Mouse (Mus musculus) heart, postnatal 0 days (tissue): ENCODE results near the gene Lrp2. TPM values are rescaled to one million over a fixed set of nuclear protein-coding genes. Genes with fewer than 3 reads are reported as not detected.
"Not testable (repeated sequence)": the region's sequence is repeated elsewhere in the genome, so short reads cannot be mapped to it uniquely, and the experiment has no call there.

Source experiments
- ATAC-seq: fragments of 200-750 bp; cut with Nextera tagmentation; 2 replicates; pipeline ENCODE4 v1.8.0; 2017; ENCODE audit warnings: low read depth, moderate number of reproducible peaks, moderate library complexity; ENCODE audit not compliant: insufficient read depth
- DNase-seq: peaks from one replicate; pipeline ENCODE4 v3.0.0-alpha.2; 2016; ENCODE audit warnings: low spot score
- H3K27ac ChIP-seq: fragments of 300-500 bp; sonication (generic); 2 replicates; pipeline ENCODE4 v1.5.1; 2014; ENCODE audit warnings: low read depth, mild to moderate bottlenecking
- H3K27me3 ChIP-seq: fragments of 300-500 bp; sonication (generic); 2 replicates; pipeline ENCODE4 v1.6.1; 2014; ENCODE audit warnings: low read length, mixed read lengths; ENCODE audit not compliant: control insufficient read depth, insufficient read depth
- H3K36me3 ChIP-seq: fragments of 300-500 bp; sonication (generic); replicated peaks from 2 replicates; pipeline ENCODE4 v1.6.1; 2014; ENCODE audit warnings: low read length, mixed read lengths; ENCODE audit not compliant: control insufficient read depth, insufficient read depth
- H3K4me1 ChIP-seq: fragments of 300-500 bp; sonication (generic); 2 replicates; pipeline ENCODE4 v1.6.1; 2014; ENCODE audit warnings: antibody characterized with exemption; ENCODE audit not compliant: control insufficient read depth, insufficient read depth
- H3K4me2 ChIP-seq: fragments of 300-500 bp; sonication (generic); 2 replicates; pipeline ENCODE4 v1.6.1; 2014; ENCODE audit warnings: low read depth, mild to moderate bottlenecking, low read length, moderate library complexity
- H3K4me3 ChIP-seq: fragments of 300-500 bp; sonication (generic); 2 replicates; pipeline ENCODE4 v1.5.1; 2014; ENCODE audit warnings: low read depth, low read length
- H3K9ac ChIP-seq: fragments of 300-500 bp; sonication (generic); replicated peaks from 2 replicates; pipeline ENCODE4 v1.6.1; 2014; ENCODE audit warnings: low read depth, low read length, mixed read lengths
- H3K9me3 ChIP-seq: fragments of 300-500 bp; sonication (generic); replicated peaks from 2 replicates; pipeline ENCODE4 v1.6.1; 2016; ENCODE audit warnings: low read length; ENCODE audit not compliant: control insufficient read depth
- CTCF ChIP-seq: IDR thresholded peaks from 2 replicates; pipeline ENCODE4 v1.5.1; 2016; ENCODE audit warnings: antibody characterized with exemption, control low read depth, low read depth
- EP300 ChIP-seq: IDR thresholded peaks from 2 replicates; pipeline ENCODE4 v1.6.1; 2016; ENCODE audit warnings: antibody characterized with exemption, low read depth
- WGBS: fragments of 180-500 bp; shearing (Covaris S2); extraction: QIAGEN DNeasy Blood & Tissue Kit; methylation state at CpG from one replicate; pipeline ENCODE4 v1.1.7; 2014; 5-methylcytosine and 5-hydroxymethylcytosine counted together
- polyA plus RNA-seq: library from polyadenylated mRNA; unstranded; fragments of >200 nt; fragmentation: Nextera tagmentation; extraction: Ambion mirVana; gene quantifications from 2 replicates; pipeline ENCODE4 v1.2.1, GENCODE M21; 2015
- total RNA-seq: library from RNA; depleted of rRNA; stranded (reverse); fragments of >200 nt; gene quantifications from 2 replicates; pipeline ENCODE4 v1.2.3, GENCODE M21; 2014; ENCODE audit warnings: low replicate concordance

Gene Lrp2
- total and polyA plus RNA-seq, 2 experiments from 2014 or later, result 0.23 to 3.2 TPM

DNA sequence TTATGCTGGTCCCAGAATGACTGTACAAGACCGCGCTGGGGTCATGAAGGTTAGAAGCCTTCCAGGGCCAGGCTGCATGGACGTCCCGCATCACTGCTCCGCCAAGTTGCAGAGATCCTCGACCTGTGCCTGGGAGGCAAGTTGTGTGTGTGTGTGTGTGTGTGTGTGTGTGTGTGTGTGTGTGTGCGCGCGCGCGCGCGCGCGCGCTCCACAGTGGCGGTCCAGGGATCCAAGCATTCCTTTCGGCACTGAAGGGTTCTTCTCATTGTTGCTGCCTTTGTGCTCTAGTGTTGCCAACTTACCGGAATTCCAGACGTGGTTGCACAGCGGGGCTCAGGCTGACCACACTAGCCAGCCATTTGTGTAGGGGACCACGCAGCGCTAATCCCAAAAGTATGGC is 2.0 kb upstream of the Lrp2 start:
- no peak; the same call in 1 of the 2 replicates for ATAC-seq
- H3K27me3 ChIP-seq, result peaks cover 61% of the 10 kb centered on the region
- H3K9ac ChIP-seq, result no peak overlapping the region
- no peaks in the 10 kb centered on the region for H3K9me3 ChIP-seq
- TF ChIP-seq EP300 (no peak), CTCF (no peak)
- DNase-seq, result no peak
- H3K4me3 ChIP-seq, result peak overlapping the region; percentile 66
- WGBS, result 2% methylated on average over 18 of the region's 23 CpGs
- H3K4me1 ChIP-seq, result peaks cover 10% of the 10 kb centered on the region
- H3K4me2 ChIP-seq, result peak overlapping the region; percentile 100
- no peaks in the 10 kb centered on the region for H3K36me3 ChIP-seq
- no peak overlapping the region for H3K27ac ChIP-seq

DNA sequence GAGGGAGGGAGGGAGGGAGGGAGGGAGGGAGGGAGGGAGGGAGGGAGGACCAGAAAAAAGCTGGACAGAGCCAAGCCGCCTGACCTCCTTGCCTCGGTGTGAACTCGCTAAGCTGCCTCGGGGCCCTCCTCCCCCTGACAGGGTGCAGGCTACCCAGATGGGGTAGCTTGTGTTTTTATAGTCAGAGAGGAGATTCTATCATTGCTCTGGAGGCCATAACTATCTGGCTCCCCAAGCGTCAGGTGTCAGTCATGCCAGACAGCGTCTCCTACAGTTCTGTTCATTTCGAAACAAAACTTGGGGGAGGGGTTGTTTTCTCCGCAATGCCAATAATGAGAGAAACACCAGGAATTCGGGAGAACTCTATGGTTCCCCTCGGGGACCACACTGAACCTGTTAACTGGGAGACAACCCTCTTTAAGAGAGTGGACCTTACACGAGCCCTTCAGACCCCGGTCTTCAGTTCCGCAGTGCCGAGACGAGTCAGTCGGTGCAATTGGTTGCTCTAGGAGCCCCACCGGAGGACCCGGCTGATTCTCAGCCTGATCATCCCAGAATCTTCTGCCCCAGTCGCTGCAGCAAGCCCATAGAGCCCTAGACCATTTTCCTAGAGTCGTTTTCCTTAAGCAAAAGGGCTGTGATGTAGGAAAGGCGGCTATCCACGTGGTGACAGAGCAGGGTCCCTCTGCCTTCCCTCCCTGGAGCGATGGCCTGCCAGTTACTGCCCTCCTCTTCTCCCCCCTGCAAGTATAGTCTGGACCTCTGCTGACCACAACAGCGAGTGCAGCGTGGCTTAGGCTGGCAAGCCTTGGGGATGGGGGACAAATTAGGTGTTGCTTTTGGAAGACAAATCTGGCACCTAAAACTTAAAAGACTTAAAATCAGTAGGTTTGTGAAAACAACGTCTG is 1.2 kb upstream of the Lrp2 start:
- H3K36me3 ChIP-seq, result no peaks in the 10 kb centered on the region
- H3K27ac ChIP-seq, result no peak overlapping the region
- peak overlapping the region; percentile 100 for H3K4me2 ChIP-seq
- H3K9me3 ChIP-seq, result no peaks in the 10 kb centered on the region
- peak overlapping the region; percentile 66 for H3K4me3 ChIP-seq
- ATAC-seq (no peak), DNase-seq (no peak)
- no peak overlapping the region for H3K9ac ChIP-seq
- H3K4me1 ChIP-seq, result peaks cover 10% of the 10 kb centered on the region
- no peak for TF ChIP-seq EP300
- no peak for TF ChIP-seq CTCF
- WGBS, result 2% methylated on average over 26 of the region's 26 CpGs
- peaks cover 61% of the 10 kb centered on the region for H3K27me3 ChIP-seq

DNA sequence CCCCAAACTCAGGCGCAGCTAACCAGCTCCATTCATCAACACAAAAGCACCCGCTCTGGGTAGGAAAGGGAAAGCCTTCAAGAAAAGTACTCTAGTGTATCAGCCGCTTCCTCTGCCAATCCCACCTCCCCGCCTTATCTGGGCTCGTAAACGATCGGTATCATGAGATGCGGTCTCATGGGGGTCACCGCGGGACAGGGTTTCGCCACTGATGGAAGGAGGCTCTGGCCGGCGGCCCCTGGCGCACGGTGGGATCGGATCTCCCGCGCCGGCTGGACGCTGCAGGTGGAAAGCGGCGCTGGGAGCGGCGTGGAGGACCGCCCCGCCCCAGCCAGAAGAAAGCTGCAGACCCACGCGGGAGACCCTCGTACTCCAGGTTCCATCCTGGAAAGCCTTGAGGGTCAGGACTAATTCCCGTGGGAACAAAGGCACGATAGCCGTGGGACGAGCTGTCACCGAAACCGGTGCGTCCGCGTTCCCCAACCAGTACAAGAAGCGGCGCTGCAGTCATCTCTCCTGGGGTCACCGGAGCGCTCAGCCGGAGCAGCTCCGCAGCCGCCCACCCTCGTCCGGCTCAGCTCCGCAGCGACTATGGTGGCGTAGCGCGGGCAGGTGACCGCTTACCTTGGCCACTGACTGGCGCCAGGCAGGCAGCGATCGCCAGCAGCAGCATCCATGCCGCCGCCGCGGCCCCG is 527 bp downstream of the Lrp2 start:
- H3K9ac ChIP-seq, result no peak overlapping the region; the same call in 1 of the 2 replicates
- no peak for DNase-seq
- no peaks in the 10 kb centered on the region for H3K36me3 ChIP-seq
- H3K27me3 ChIP-seq, result peaks cover 61% of the 10 kb centered on the region
- H3K4me2 ChIP-seq, result peak overlapping the region; percentile 100
- TF ChIP-seq EP300 (no peak), CTCF (no peak)
- no peak overlapping the region for H3K27ac ChIP-seq
- H3K9me3 ChIP-seq, result no peaks in the 10 kb centered on the region
- peak overlapping the region; percentile 66 for H3K4me3 ChIP-seq
- WGBS, result under 1% methylated on average over 61 of the region's 61 CpGs
- H3K4me1 ChIP-seq, result peaks cover 10% of the 10 kb centered on the region
- ATAC-seq, result 0 out of 2 replicates have a peak, but pooled peaks have one; percentile 19

DNA sequence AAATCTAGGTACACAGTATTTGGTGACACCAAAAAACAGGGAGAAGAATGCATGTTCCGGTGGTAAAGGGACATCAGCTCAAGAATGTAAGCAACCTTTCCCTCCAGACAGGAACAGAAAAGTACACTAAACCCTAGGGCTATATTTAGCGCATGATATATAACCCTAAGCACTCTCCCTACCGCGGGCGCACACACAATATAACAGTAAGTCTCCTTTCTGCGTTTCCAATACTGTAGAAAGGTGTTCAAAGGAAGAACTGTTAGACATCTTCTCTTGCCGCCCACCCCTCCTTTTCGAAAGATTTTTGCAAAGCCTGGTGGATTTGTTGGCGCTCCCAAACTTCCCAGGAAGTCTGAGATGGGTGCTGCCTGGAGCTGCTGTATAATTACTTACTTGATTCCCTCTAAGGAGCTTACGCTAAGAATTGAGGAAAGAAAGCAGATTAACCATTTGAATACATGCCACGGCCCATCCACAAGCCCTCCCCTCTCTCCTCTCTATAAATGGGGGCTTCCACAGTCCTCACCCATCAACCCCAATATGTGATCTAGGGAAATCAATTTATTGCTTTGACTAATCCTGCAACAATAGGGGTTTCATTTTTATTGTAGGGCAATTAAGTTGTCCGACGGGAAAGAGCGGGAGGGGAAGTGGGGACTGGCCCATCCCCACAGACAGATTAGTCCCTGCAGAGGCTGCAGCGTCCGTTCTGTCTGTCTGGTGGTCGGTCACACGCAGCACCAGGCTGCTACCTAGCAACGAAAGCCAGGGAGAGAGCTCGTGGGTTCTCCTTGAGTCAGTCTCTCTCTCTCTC is 1.5 kb downstream of the Lrp2 start:
- Histone ChIP-seq H3K36me3 (no peaks in the 10 kb centered on the region), H3K27me3 (peaks cover 53% of the 10 kb centered on the region), H3K4me1 (peaks cover 10% of the 10 kb centered on the region), H3K4me3 (peak overlapping the region; percentile 66), H3K9me3 (no peaks in the 10 kb centered on the region), H3K4me2 (peak overlapping the region; percentile 100), H3K9ac (no peak overlapping the region), H3K27ac (no peak overlapping the region)
- 3% methylated on average over 20 of the region's 20 CpGs for WGBS
- peak; percentile 42; the same call in 1 of the 2 replicates for ATAC-seq
- DNase-seq, result no peak
- TF ChIP-seq CTCF (no peak), EP300 (no peak)

- TF ChIP-seq CTCF (no peak), EP300 (no peak)
Observed at GRCm38 (mm10) chr2:69582861-69583260, 3.0 kb downstream of the Lrp2 start.

DNA sequence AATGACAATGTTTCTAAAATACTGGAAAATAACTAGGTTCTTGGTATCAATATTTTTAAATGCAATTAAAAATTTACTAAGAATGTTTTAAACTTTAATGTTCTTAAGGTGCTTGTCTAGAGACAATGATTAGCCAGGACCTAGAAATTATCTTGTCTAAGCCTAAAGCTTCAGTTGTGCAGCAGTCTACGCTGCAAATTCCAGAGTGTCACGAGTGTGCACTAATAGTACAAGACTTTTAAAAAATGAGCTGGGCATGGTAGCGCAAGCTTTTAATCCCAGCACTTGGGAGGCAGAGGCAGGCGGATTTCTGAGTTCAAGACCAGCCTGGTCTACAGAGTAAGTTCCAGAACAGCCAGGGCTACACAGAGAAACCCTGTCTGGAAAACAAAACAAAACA is 3.8 kb downstream of the Lrp2 start:
- 90% methylated on average over 4 of the region's 4 CpGs for WGBS
- H3K36me3 ChIP-seq, result not testable (repeated sequence)

More at GRCm38 (mm10) chr2:69582861-69583260, 3.0 kb downstream of the Lrp2 start:
- no peak overlapping the region for H3K27ac ChIP-seq
- H3K9me3 ChIP-seq, result no peaks in the 10 kb centered on the region
- DNase-seq (no peak), ATAC-seq (no peak)
- 45% methylated on average over 7 of the region's 7 CpGs for WGBS
- H3K4me2 ChIP-seq, result no peak overlapping the region
- H3K27me3 ChIP-seq, result peaks cover 39% of the 10 kb centered on the region
- no peak overlapping the region for H3K4me3 ChIP-seq
- H3K9ac ChIP-seq, result no peak overlapping the region
- H3K36me3 ChIP-seq, result no peaks in the 10 kb centered on the region
- H3K4me1 ChIP-seq, result peaks cover 10% of the 10 kb centered on the region

More for the DNA sequence above, 3.8 kb downstream of the Lrp2 start:
- peaks cover 31% of the 10 kb centered on the region for H3K27me3 ChIP-seq
- H3K9me3 ChIP-seq, DNase-seq, H3K27ac ChIP-seq, H3K4me2 ChIP-seq, H3K4me1 ChIP-seq, ATAC-seq, H3K9ac ChIP-seq, H3K4me3 ChIP-seq: not testable (repeated sequence)
